Mouse (Mus musculus) lung, adult 2 months (tissue): ENCODE results near the gene Gan.

Experiments used
- CTCF ChIP-seq: fragments of 200-500 bp; IDR thresholded peaks from 2 replicates; pipeline ENCODE4 v1.5.1; 2011; ENCODE audit warnings: mild to moderate bottlenecking, low read length, control low read depth; ENCODE audit not compliant: insufficient read depth
- POLR2A ChIP-seq: fragments of 200-500 bp; IDR thresholded peaks from 2 replicates; pipeline ENCODE4 v1.6.1; 2011; ENCODE audit warnings: low read depth, mild to moderate bottlenecking, control low read depth, low read length, borderline replicate concordance; ENCODE audit errors: extremely low read depth

- no peak for TF ChIP-seq POLR2A
- TF ChIP-seq CTCF: no peak
Observed at GRCm38 (mm10) chr8:117133702-117134101, 24.2 kb upstream of the Gan start.
